Mouse (Mus musculus) spleen, postnatal 14 days (tissue): Measurements from ENCODE around the gene AU022252.

ENCODE experiments used
- DNase-seq, 2 experiments: peaks; one replicate each; pipeline ENCODE4 v3.0.0; 2021 to 2022; ENCODE audit warnings: low spot score in 2 of 2

Gene AU022252

DNA sequence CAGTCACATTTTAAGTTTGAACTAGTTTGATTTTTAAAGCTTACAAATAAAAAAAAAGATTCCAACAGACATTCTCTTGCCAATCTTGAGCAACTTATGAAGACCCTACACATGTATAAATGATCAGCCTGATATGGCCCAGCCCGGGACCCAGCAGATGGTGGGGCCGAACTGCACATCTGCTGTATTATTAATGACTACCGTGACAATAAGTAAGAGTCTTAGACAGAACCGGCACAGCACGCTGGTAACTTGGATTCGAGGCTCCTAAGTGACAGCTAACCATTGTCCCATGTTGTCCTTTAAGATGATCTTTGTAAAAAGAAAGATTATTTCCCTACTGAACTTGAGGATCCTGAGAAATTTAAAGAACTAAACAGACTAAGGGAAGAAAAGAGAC lies 43.1 kb downstream of the AU022252 start:
- no peak for DNase-seq

DNA sequence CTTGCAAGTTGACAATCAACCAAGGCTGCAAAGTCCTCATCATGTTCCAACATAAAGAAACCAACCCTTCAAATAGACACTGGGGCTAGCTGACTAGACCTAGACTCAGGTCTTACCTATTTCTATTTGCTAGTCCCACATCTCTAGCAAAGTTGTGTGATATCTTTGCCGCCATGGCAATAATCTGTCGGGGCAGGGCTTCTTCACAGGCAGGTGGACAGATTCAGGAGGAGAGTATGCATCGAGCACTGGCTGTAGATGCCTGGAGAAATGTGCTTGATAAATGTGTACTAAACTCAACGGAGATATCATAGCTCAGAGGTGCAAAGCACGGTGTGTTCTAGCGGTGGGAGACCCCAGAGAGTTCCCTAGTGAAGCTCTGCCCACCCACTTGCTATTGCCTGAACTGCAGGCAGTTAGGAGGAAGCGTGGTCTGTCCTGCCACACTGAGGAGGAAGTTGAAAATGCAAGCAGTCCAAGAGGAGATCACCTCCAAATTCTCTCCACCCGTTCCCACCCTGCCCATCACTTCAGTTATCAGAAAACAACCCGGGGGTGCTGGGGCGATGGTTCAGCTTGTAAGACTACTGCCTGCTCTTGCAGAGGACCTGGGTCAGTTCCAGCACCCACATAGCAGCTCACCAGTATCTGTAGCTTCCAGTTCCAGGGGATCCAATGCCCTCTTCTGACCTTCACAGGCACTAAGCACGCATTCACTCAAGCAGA lies 44.3 kb downstream of the AU022252 start:
- peak; percentile 40 to 50 for DNase-seq

DNA sequence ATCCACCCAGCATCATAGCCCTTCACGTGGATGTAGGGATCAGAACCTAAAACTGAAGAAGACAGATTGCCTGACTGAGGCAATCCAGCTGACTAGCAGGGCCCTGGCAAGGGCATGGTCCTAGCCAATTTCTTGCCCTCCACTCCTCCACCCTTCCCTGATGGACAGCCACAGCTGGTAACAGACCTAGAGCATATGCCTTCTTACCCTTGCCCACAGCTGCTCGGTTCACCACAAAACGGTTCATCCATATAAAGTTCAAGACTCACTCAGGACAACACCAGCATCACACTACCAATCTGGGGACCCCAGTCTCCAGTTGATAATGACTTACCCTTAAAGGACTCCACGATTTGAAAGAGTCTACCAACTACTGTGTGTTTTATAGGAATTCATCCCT lies 46.7 kb downstream of the AU022252 start:
- no peak for DNase-seq

DNA sequence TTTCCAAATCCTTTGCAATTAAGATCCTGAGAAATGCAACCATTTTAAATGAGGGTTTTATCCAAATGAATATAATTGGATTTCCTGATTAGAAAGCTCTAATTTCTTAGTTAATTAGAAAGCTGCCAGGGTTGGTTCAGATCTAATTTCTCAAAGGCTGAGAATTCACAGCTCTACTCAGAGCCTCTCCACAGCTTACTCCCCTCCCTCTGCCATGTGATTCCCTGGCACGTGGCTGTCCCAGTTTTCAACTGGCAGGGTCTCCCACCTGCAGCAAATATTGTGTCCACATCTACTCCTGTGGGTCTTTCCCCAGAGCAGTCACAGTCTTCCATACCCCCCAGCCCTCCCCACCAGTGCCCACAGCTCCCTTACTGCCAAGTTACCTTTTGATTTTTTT lies 49.0 kb downstream of the AU022252 start:
- DNase-seq: no peak

DNA sequence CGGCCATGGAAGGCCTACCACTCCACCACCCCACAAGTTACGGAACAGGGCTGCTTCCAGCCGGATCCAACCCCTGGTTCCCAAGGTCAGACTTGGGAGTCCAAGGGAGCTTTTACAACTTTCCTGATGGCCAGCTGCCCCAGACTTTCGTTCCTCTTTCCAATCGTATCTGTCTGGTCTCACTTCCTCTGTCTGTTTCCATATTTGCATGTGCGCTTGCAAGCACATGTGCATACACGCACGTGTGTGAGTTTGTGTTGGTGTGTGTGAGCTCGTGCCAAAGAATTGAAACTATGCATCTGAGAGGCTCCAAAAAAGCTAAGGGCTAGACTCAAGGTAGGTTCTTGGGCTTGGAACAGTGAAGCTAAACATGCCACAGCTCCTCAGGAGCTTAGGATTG lies 51.1 kb downstream of the AU022252 start:
- no peak for DNase-seq

DNA sequence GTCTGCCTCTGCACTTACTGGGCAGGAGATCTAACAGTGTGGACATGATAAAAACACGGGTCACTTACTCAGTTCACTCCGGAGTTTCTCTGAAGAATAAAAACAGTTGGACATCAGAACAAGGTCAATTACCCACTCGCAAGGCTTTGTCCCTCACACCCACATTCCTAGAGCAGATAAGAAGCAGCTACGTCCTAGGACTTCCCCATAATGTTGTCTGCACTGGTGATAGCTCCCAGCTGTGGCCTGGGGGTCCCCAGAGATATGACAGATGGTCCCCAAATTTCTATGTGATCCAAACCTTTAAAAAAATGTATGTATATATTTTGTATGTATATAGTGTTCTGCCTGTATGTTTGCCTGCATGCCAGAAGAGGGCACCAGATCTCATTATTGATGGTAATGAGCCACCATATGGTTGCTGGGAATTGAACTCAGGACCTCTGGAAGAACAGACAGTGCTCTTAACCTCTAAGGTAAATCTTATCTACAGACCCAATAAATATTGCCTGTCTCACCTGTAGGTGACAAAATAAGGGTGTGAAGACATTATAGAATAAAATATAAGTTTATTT lies 52.3 kb downstream of the AU022252 start:
- DNase-seq: no peak

DNA sequence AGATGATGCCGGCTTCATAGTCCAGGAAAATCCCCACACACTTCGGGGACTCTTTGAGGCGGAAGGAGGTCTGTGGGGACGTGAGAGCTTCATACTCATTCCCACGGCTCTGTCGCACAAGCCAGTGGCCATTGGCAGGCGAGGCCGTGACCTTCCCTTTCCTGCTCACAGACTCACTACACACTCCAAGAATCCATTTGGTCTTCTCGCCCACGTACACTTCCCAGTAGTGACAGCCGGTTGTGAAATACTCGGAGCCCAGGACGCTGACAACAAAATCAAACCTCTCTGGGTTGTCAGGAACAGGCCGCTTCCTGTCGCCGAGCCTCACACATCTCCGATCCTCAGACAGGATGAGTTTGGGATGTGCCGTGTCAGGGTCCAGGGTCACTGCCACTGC lies 54.2 kb downstream of the AU022252 start:
- DNase-seq: no peak

DNA sequence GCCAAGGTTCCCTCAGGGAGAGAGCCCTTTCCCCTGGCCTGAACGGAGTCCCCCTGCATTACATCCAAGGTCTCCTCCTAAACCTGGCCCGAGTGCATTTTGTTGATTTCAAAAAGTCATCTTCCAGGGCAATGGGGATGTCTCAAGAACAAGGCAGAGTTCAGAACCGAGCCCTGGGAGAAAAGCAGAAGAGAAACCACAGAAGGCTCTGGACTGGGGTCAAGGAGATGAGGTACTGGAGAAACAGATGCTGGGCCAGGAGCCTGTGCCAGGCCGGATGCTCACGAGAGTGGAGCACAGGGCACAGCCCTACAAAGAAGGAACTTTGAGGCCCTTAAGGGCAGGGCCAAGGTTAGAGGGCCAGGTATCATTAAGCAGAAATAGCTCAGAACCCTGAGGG lies 54.8 kb downstream of the AU022252 start:
- DNase-seq: no peak

DNA sequence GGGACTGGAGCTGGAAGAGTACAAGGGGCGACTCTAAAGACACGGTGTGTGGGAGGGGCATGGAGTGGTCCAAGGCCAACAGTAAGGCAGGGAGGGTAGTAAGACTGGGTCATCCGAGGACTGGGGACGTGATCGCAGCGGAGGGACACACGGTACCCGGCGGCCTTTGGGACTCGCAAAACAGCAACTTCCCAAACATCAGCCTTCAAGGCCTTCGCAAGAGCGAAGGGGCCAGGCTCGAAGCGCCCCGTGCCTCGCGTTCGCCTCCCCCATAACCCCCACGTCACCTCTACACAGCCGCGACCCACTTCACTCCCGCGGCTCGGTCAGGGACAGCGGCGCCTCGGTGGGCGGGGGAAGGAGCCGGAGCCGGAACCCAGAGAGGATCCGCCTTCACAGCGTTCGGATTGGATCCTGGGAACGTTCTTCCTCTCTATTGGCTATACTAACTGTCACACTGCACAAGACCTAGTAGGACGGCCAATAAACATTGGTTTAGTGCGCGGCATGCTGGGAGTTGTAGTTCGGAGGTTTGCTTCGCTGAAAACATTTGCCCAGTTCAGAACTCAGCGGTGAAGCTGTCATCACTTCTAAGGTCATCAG lies 58.6 kb downstream of the AU022252 start, which contains the start of gene Zfp691:
TSS of gene Zfp691 (minus strand) at position 345 of the 603 bp plus-strand sequence.
- peak; percentile 85 to 89 for DNase-seq

DNA sequence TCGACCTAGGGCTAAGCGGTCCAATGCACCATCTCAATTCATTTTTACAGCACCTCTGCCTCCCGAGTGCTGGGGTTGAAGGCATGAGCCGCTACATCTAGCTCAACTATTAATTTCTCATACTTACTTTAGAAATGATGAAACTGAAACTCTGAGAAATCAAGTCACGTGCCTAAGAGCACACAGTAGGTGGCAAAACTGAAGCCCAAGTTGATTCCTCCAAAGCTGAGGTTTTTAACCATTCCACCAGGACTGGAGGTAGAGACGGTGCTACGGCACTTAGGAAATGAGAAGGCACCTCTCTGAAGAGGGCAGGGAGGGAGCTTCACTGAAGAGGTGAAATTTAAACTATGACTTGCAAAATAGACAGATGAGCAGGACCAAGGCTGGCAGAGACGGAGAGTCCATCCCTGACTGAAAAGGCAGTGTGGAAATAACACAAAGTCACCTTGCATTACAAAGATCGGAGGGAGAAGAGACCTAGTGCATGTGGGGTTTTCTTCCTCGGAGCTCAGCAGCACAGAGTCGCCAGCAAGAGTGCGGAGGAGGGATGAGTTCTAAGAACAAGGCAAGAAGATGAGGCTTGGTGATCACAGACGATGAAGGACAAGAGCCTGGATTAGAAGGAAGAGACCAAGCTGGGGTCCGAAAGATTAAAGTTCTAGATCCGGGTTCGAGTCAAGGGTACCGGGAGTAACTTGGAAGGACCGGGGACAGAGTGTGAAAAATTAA lies 59.4 kb downstream of the AU022252 start:
- DNase-seq: no peak

DNA sequence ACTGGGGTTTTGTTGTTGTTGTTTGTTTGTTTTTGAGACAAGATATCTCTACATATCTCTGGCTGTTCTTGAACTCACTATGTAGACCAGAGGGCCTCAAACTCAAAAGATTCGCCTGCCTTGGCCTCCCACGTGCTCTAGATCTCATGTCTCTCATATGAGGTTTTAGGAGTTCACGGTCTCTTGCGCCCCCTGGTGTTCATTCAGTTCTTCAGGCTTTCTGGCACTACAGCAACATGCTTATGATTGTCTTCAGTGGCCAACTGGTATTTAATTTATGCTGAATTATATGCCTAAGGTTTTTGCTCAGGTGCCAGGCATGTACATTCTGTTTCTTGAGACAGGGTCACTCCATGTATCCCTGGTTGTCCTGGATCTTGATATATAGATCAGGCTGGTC lies 64.8 kb downstream of the AU022252 start:
- peak; percentile 66 to 84 for DNase-seq

DNA sequence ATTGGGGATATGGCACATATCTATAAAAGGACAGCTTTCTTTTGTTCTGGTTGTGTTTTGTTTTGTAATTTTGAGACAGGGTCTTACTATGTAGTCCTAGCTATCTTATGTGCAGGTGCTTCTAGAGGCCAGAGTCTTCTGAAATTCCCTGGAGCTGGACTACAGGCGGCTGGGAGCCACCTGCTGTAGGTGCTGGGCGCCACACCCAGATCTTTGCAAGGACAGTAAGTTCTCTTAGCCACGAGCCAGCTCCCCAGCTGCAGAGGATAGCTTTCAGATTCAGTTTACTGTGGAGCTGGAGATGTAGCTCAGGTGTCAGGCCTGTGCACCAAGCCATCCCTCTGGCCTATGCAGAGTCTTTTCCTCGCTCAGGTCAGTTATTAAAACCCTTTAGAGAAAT lies 65.4 kb downstream of the AU022252 start:
- no peak for DNase-seq

DNA sequence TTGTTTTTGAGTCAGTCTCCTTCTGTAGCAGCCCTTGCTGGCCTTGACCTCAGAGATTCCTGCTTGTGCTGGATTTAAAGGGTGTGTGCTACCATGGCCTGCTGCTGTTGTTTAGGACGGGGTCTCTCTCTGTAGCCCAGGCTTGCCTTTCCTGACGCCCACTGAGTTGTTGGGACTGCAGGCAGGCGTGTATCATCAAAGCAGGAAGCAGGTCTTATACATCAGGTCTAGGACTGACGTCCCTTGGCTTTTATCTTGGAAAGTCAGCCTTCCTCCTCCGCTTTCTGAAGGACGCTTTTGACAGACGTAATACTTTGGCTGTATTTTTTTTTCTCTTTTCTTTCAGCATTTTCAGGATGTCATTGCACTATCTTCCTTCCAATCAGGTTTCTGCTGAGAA lies 66.6 kb downstream of the AU022252 start:
- DNase-seq: no peak

DNA sequence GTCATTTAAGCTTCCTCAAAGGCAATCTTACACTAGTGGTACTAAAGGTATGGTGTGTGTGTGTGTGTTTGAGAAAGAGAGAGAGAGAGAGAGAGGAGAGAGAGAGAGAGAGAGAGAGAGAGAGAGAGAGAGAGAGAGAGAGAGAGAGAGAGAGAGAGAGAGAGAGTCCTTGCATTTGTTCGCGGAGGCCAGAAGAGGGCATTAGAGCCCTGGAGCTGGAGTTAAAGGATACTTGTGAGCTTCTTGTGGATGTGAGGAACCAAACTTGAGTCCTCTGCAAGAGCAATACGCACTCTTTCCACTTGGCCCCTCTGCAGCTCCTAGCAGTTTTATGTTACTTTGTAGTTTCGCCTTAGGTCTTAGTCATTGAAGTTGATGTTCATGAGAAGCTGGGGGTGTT lies 69.5 kb downstream of the AU022252 start:
- no peak for DNase-seq

DNA sequence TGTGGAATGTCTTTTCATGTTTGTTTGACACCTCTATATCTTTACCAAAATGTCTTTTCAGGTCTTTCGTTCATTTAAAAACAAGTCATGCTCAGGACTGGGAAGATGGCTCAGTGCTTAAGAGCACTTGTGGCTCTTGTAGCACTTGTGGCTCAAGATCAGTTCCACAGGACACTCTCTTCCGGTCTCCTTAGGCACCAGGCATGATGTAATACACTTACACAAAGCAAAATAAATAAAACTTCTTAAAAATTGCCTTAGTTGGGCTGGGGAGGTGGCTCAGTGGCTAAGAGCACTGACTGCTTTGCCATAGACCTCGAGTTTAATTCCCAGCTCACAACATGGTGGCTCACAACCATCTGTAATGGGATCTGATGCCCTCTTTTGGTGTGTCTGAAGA lies 71.2 kb downstream of the AU022252 start:
- DNase-seq: no peak

DNA sequence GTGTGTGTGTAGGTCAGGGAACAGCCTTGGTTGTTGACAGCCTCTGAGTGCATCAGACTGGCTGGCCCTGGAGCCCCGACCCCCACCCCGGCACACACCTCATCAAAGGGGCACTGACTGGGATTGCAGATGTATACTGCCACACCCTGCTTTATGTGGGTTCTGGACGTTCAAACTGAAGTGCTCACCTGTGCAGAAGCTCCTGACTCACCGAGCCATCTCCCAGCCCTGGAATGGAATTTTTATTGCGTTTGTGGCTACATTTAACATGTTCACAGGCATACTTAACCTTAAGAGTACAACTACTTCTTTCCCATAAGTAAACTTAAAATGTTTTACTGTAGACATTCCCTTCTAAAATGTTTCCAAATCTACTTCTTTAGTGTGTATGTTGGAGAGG lies 74.6 kb downstream of the AU022252 start:
- no peak for DNase-seq

DNA sequence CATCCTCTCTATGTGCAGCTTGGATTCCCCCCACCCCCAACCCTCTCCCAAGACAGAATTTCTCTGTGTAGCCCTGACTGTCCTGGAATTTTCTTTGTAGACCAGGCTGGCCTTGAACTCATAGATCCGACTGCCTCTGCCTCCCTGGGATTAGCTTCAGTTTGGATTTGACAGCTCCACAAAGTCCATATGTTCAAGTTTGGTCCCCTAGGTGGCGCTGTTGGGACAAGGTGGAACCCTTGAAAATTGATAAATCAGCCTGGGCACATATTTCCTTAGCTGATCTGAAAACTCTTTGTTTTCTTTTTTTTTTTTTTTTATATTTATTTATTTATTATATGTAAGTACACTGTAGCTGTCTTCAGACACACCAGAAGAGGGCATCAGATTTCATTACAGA lies 75.3 kb downstream of the AU022252 start:
- DNase-seq: peak; percentile 56 to 74
